Mouse (Mus musculus) ES-Bruce4 (cell line): ENCODE measurements around the gene Dync1li2. TPM values are rescaled to one million over a fixed set of nuclear protein-coding genes. Genes with fewer than 3 reads are reported as not detected.
A peak's percentile ranks its signal among the peaks of the same experiment; 100 is the strongest.

Experiments used
- H3K27ac ChIP-seq: 2 replicates; pipeline ENCODE4 v1.5.1; 2012; ENCODE audit warnings: low read length, inconsistent platforms; ENCODE audit not compliant: insufficient read depth
- H3K27me3 ChIP-seq: 2 replicates; pipeline ENCODE4 v1.6.1; 2012; ENCODE audit warnings: mild to moderate bottlenecking, low read length, inconsistent platforms; ENCODE audit not compliant: control insufficient read depth, poor library complexity, insufficient read depth, severe bottlenecking
- H3K36me3 ChIP-seq: 2 replicates; pipeline ENCODE4 v1.6.1; 2012; ENCODE audit warnings: inconsistent platforms, mild to moderate bottlenecking, low read length, moderate library complexity; ENCODE audit not compliant: control insufficient read depth, poor library complexity, insufficient read depth, severe bottlenecking
- H3K4me1 ChIP-seq: one replicate; pipeline ENCODE4 v1.8.1; 2011; ENCODE audit warnings: low read length; ENCODE audit not compliant: control insufficient read depth, insufficient read depth
- H3K4me3 ChIP-seq: 2 replicates; pipeline ENCODE4 v1.5.1; 2011; ENCODE audit warnings: low read depth, mild to moderate bottlenecking, low read length
- H3K9ac ChIP-seq: 2 replicates; pipeline ENCODE4 v1.6.1; 2012; ENCODE audit warnings: low read depth, mild to moderate bottlenecking, inconsistent platforms; ENCODE audit not compliant: poor library complexity, severe bottlenecking
- H3K9me3 ChIP-seq: replicated peaks from 2 replicates; pipeline ENCODE4 v1.6.1; 2012; ENCODE audit warnings: mild to moderate bottlenecking, low read length, inconsistent platforms; ENCODE audit not compliant: control insufficient read depth, poor library complexity, insufficient read depth, severe bottlenecking
- CTCF ChIP-seq: IDR thresholded peaks from one replicate; pipeline ENCODE4 v1.8.1; 2011; ENCODE audit warnings: low read depth, low read length
- EP300 ChIP-seq: IDR thresholded peaks from 2 replicates; pipeline ENCODE4 v1.6.1; 2011; ENCODE audit warnings: low read depth, low read length; ENCODE audit not compliant: insufficient read depth
- POLR2A ChIP-seq: IDR thresholded peaks from one replicate; pipeline ENCODE4 v1.8.1; 2011; ENCODE audit warnings: low read length; ENCODE audit not compliant: insufficient read depth
- polyA plus RNA-seq: library from polyadenylated mRNA; stranded (reverse); fragments of >200 nt; gene quantifications from 2 replicates; pipeline ENCODE4 v1.2.4, GENCODE M21; 2011; ENCODE audit warnings: low read depth; ENCODE audit not compliant: missing spikeins, insufficient read depth, insufficient read length

Gene Dync1li2
- polyA plus RNA-seq, 1 experiment: 43.2 TPM

DNA sequence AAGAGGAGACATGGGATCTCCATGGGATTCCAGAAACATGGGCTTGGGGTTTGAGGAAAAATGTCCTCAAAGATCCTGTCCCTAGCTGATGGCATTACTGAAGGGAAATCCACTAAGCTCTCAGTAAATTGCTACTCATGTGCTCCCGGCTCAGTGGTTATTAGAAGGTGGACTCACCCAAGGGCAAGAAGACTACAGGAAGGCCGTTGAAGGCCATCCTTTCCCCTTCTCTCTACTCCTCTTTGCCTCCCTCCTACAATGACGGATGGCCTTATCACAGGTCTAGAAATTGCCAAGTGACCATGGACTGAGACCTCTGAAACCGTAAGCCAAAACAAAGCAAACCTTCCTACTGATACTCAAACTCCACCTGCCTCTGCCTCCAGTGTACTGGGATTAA is 6.3 kb downstream of the Dync1li2 start:
- Histone ChIP-seq H3K4me3 (no peak overlapping the region), H3K9ac (no peak overlapping the region), H3K27ac (no peak overlapping the region), H3K36me3 (peaks cover 51% of the 10 kb centered on the region), H3K9me3 (peaks cover 6% of the 10 kb centered on the region; the same call in 1 of the 2 replicates), H3K27me3 (no peaks in the 10 kb centered on the region), H3K4me1 (peaks cover 9% of the 10 kb centered on the region)
- no peak for TF ChIP-seq POLR2A
- TF ChIP-seq CTCF: no peak
- TF ChIP-seq EP300: no peak

DNA sequence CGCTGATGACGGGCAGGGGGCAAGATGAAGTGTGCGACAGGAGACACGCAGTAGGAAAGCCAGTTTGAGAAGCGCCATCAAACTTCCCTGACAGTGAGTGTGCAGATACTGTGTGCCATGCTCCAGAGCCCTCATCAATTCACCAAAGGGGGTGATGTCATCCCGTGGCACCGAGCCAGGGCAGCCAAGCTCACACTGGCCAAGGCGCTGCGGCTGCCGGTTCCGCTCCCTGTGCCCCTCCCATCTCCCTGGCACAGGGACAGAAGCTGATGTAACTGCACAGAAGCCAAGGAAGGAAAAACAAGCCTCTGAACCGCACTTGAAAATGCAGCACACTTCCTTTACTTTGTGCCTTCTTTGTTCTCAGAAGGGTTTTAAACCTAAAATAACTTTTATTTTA is 6.8 kb downstream of the Dync1li2 start:
- no peak overlapping the region for H3K27ac ChIP-seq
- no peak for TF ChIP-seq POLR2A
- no peak for TF ChIP-seq EP300
- H3K27me3 ChIP-seq: no peaks in the 10 kb centered on the region
- H3K4me3 ChIP-seq: no peak overlapping the region
- no peak overlapping the region for H3K9ac ChIP-seq
- H3K36me3 ChIP-seq: peaks cover 55% of the 10 kb centered on the region
- peaks cover 8% of the 10 kb centered on the region for H3K4me1 ChIP-seq
- H3K9me3 ChIP-seq: peaks cover 6% of the 10 kb centered on the region; the same call in 1 of the 2 replicates

DNA sequence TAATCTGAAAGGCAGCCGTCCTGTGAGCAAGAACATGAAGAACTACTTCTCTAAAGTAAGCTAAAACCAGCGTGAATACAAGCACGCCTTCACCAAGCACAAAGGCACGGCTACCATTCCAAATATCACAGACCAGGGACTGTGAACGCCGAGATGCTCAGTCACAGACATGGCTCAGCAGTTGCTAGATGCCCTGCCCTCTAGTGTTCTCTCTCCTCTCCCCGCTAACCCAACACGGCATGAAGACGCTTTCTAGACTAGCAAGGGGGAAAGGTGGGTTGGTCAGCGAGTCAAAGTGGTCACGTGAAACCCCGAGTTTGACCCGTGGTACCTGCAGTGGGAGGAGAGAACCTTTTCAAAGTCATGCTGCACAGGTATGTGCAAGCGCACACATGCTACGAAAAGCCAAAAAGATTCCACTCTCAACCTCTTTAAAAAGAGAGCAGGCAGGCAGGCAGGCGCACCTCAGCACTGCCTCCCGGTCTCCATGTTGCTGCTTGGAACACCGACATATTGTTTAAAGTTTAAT is 8.0 kb downstream of the Dync1li2 start:
- H3K36me3 ChIP-seq: peaks cover 57% of the 10 kb centered on the region

DNA sequence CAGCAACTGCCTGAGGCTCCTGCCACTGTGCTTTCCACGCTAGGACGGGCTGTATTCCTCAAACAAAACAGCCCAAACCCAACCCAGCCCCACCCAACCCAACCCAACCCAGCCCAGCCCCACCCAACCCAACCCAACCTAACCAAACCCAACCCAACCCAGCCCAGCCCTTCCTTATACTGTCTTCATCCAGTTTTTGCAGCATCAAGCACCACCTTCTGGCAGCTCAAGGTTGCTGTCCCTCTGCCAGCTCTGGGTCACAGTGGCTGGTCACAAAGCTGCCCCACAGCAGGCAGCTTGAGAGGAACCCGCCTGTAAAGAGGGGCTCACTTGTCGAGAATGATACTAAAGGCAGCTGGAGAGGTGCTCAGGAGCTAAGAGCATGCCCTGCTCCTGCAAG is 8.6 kb downstream of the Dync1li2 start:
- Histone ChIP-seq H3K36me3 (peaks cover 57% of the 10 kb centered on the region), H3K4me1 (peaks cover 8% of the 10 kb centered on the region)

More for the DNA sequence above, 8.0 kb downstream of the Dync1li2 start:
- Histone ChIP-seq H3K9ac (no peak overlapping the region), H3K27ac (peak overlapping the region; percentile 83; the same call in 1 of the 2 replicates), H3K27me3 (no peaks in the 10 kb centered on the region), H3K4me1 (peaks cover 8% of the 10 kb centered on the region), H3K9me3 (peaks cover 6% of the 10 kb centered on the region; the same call in 1 of the 2 replicates), H3K4me3 (no peak overlapping the region)
- TF ChIP-seq POLR2A: no peak
- TF ChIP-seq EP300: no peak
- TF ChIP-seq CTCF: peak; percentile 51

GRCm38 (mm10) chr8:104433191-104433842 is 9.5 kb downstream of the Dync1li2 start:
- no peaks in the 10 kb centered on the region for H3K27me3 ChIP-seq
- peaks cover 54% of the 10 kb centered on the region for H3K36me3 ChIP-seq
- H3K27ac ChIP-seq: peak overlapping the region; percentile 53
- no peak overlapping the region for H3K4me3 ChIP-seq
- TF ChIP-seq POLR2A (no peak), EP300 (0 out of 2 replicates have a peak, but pooled peaks have one; percentile 36), CTCF (no peak)
- H3K9ac ChIP-seq: no peak overlapping the region
- H3K4me1 ChIP-seq: peaks cover 8% of the 10 kb centered on the region
- peaks cover 6% of the 10 kb centered on the region; the same call in 1 of the 2 replicates for H3K9me3 ChIP-seq

More for the DNA sequence above, 8.6 kb downstream of the Dync1li2 start:
- TF ChIP-seq CTCF: peak; percentile 19
- no peak for TF ChIP-seq EP300
- no peak for TF ChIP-seq POLR2A
- no peak overlapping the region; the same call in 1 of the 2 replicates for H3K9ac ChIP-seq
- H3K9me3 ChIP-seq: peaks cover 6% of the 10 kb centered on the region; the same call in 1 of the 2 replicates
- H3K4me3 ChIP-seq: no peak overlapping the region
- H3K27me3 ChIP-seq: no peaks in the 10 kb centered on the region
- peak overlapping the region; percentile 83 for H3K27ac ChIP-seq

DNA sequence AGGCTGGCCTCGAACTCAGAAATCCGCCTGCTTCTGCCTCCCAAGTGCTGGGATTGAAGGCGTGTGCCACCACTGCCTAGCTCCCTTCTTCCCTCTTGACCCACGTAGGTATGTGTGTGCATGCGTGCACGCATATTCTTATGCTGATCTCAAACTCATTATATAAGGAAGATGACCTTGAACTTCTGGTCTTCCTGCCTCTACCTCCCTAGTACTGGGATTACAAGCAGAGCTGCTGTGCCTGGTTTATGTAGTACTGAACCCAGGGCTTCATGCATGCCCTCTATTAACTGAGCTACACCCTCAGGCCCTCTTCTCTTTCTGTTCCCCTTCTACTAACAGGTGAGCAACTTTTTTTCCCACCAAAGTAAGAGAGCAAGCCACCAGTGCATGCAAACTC is 10.2 kb downstream of the Dync1li2 start:
- no peaks in the 10 kb centered on the region for H3K27me3 ChIP-seq
- peaks cover 8% of the 10 kb centered on the region for H3K4me1 ChIP-seq
- no peak overlapping the region for H3K4me3 ChIP-seq
- peaks cover 56% of the 10 kb centered on the region for H3K36me3 ChIP-seq
- peaks cover 6% of the 10 kb centered on the region; the same call in 1 of the 2 replicates for H3K9me3 ChIP-seq
- no peak overlapping the region for H3K9ac ChIP-seq
- H3K27ac ChIP-seq: peak overlapping the region; percentile 53; the same call in 1 of the 2 replicates
- TF ChIP-seq CTCF: no peak
- no peak for TF ChIP-seq EP300
- no peak for TF ChIP-seq POLR2A
